ENCODE assay signal across 13 mouse cellular contexts in the genomic region with DNA sequence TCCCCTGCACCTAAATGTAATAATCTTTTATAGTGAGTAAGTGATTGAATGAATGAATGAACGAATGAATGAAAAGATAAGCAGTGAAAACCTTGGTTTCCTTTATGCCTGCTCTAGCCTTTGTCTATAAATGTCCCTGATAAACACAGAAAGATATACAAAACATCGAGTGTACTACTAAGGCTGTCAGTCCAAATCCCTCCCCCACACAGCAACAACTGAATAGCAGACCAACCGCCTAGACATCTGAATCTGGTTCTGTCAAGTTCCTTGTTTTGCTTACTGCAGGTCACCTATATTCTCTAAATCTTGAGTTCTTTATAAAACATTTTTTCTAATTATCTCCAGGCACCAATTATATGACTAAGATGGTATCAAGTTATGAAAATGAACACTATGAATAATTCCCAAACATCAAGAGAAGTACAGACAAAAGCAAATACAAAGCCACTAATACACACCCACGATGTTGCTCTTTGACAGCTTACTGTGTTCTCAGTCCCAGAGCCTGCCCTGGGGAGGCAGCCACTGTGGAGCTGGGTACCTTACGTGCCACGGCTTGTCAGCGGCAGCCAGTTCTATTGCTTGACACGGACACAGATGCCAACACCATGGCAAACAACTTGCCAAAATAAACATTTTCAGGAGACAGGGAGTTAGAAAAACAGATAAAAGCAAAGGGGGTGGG. TPM values are rescaled to one million over a fixed set of nuclear protein-coding genes. Genes with fewer than 3 reads are reported as not detected.
DNase-seq lines count a peak whose midpoint lies in the region; ATAC-seq and TF ChIP-seq lines count a peak whose summit lies in the region.
"Had no signal": no experiment of that assay in that cellular context is flagged by ENCODE, and none has a peak within 500 bp of the region (broad histone marks: within the 10 kb centered on the region; RNA-seq: fewer than 3 reads in every experiment).

No protein-coding gene starts in this region.

- no peaks in the 10 kb centered on the region for H3K27me3 ChIP-seq in hindbrain, embryonic 14.5 days (ENCODE audit: control insufficient read depth, insufficient read depth, low read length)
- no peaks in the 10 kb centered on the region for H3K27me3 ChIP-seq in hindbrain, embryonic 13.5 days
- H3K27me3 ChIP-seq: forebrain, embryonic 12.5 days had no signal

- H3K4me1 ChIP-seq in hindbrain, embryonic 14.5 days (replicated peaks; ENCODE audit: control insufficient read depth, insufficient read depth, low read length): no peaks in the 10 kb centered on the region
- H3K4me1 ChIP-seq in hindbrain, embryonic 13.5 days (replicated peaks): peaks cover 11% of the 10 kb centered on the region; the same call in 1 of the 2 replicates

- TF ChIP-seq CTCF in brain, embryonic 14.5 days (IDR thresholded peaks at IDR 0.05; ENCODE audit: borderline replicate concordance, extremely low read depth, insufficient read depth, insufficient read length): no peak
- no peak for TF ChIP-seq CTCF in left cerebral cortex, adult 2 months (IDR thresholded peaks at IDR 0.05)

- WGBS in hindbrain, embryonic 14.5 days: 62% methylated on average over 8 of the region's 8 CpGs
- WGBS in hindbrain, embryonic 13.5 days: 59% methylated on average over 8 of the region's 8 CpGs

- no peak for TF ChIP-seq POLR2A in brain, embryonic 14.5 days (IDR thresholded peaks at IDR 0.05; ENCODE audit: borderline replicate concordance, extremely low read depth, insufficient read depth, insufficient read length, poor library complexity, severe bottlenecking)

- intact Hi-C loops in left cerebral cortex, adult 2 months (cut with DNase I): no loop called here

- no peak overlapping the region for H3K27ac ChIP-seq in hindbrain, embryonic 14.5 days
- no peak overlapping the region for H3K27ac ChIP-seq in hindbrain, embryonic 13.5 days
- H3K27ac ChIP-seq in left cerebral cortex, adult 2 months: no peak overlapping the region
- H3K27ac ChIP-seq: forebrain, embryonic 12.5 days had no signal

- H3K4me2 ChIP-seq in hindbrain, embryonic 14.5 days (replicated peaks): no peak overlapping the region
- H3K4me2 ChIP-seq in hindbrain, embryonic 13.5 days: no peak overlapping the region
- H3K4me2 ChIP-seq: forebrain, embryonic 12.5 days had no signal

- no peaks in the 10 kb centered on the region for H3K9me3 ChIP-seq in hindbrain, embryonic 14.5 days (ENCODE audit: control insufficient read depth, low read length)
- H3K9me3 ChIP-seq in hindbrain, embryonic 13.5 days: no peaks in the 10 kb centered on the region
- H3K9me3 ChIP-seq: forebrain, embryonic 12.5 days had no signal

- H3K4me3 ChIP-seq in hindbrain, embryonic 14.5 days (replicated peaks; ENCODE audit: low read length): no peak overlapping the region
- no peak overlapping the region for H3K4me3 ChIP-seq in hindbrain, embryonic 13.5 days
- no peak overlapping the region for H3K4me3 ChIP-seq in left cerebral cortex, adult 2 months
- H3K4me3 ChIP-seq: forebrain, embryonic 12.5 days had no signal

- DNase-seq in hindbrain, embryonic 14.5 days (ENCODE audit: low spot score): no peak
- DNase-seq in 3T3-L1 (ENCODE audit: low read depth, low spot score): peak; percentile 46
- peak; percentile 29 for DNase-seq in brain, embryonic 14.5 days (ENCODE audit: low read depth)
- peak; percentile 18 to 35 for DNase-seq in kidney, postnatal 36 days
- no peak for DNase-seq in left cerebral cortex, adult 2 months (ENCODE audit: extremely low spot score in 1 of 2, low spot score in 2 of 2)
- no peak for DNase-seq in layer of hippocampus, adult 9-11 months
- no peak for DNase-seq in ovary, postnatal 10 days (ENCODE audit: low spot score)
- DNase-seq: right cerebral cortex, postnatal 25 days; thymus, postnatal 36 days had no signal

- no peaks in the 10 kb centered on the region for H3K36me3 ChIP-seq in hindbrain, embryonic 14.5 days (replicated peaks; ENCODE audit: control insufficient read depth, insufficient read depth)
- no peaks in the 10 kb centered on the region for H3K36me3 ChIP-seq in hindbrain, embryonic 13.5 days

- no peak for ATAC-seq in hindbrain, embryonic 14.5 days (ENCODE audit: low FRiP score)
- no peak for ATAC-seq in hindbrain, embryonic 13.5 days (ENCODE audit: low FRiP score)
- ATAC-seq: hindbrain, embryonic 16.5 days had no signal

- H3K9ac ChIP-seq in hindbrain, embryonic 14.5 days: peak overlapping the region; percentile 31
- H3K9ac ChIP-seq in hindbrain, embryonic 13.5 days: no peak overlapping the region
- H3K9ac ChIP-seq: forebrain, embryonic 12.5 days had no signal

RNA-seq across cellular contexts. Expression of a gene that starts 42.7 kb away (rescaled TPM):
- polyA plus RNA-seq in hindbrain, embryonic 14.5 days (2014; fragmentation: Nextera tagmentation; extraction: Ambion mirVana): 81.9 and 91.4 TPM in 2 replicates
- 89.0 TPM in 2 replicates for polyA plus RNA-seq in hindbrain, embryonic 13.5 days (2015; fragmentation: Nextera tagmentation; extraction: Ambion mirVana)
- 440 and 482 TPM in 2 replicates for polyA plus RNA-seq in brain, embryonic 14.5 days (2012; rRNA removed)
- 100 to 1,000 TPM; 145 to 147 TPM for total RNA-seq in left cerebral cortex, adult 2 months (2021)

RNA-seq across cellular contexts. Expression of a gene that starts 53.7 kb away (rescaled TPM):
- 0.82 and 1.2 TPM in 2 replicates for polyA plus RNA-seq in hindbrain, embryonic 14.5 days (2014; fragmentation: Nextera tagmentation; extraction: Ambion mirVana)
- 0.22 and 0.34 TPM in 2 replicates for polyA plus RNA-seq in hindbrain, embryonic 13.5 days (2015; fragmentation: Nextera tagmentation; extraction: Ambion mirVana)
- polyA plus RNA-seq in brain, embryonic 14.5 days (2012; rRNA removed): 1.2 and 1.5 TPM in 2 replicates
- 10 to 100 TPM; 20.9 to 21.3 TPM for total RNA-seq in left cerebral cortex, adult 2 months (2021)
- polyA plus RNA-seq: limb, embryonic 11.5 days had no signal

Comparison
In these comparisons a context has a peak if more than half of its experiments do, and no peak if none do; other contexts are left out.
1. DNase-seq: peak in 3T3-L1 (single experiment), brain, embryonic 14.5 days (single experiment) and kidney, postnatal 36 days (2 of 2); none in hindbrain, embryonic 14.5 days (single experiment), left cerebral cortex, adult 2 months (0 of 2), layer of hippocampus, adult 9-11 months (single experiment) and ovary, postnatal 10 days (single experiment).